Mouse (Mus musculus) ES-E14 (cell line): ENCODE results near the gene 3110021N24Rik. TPM values are rescaled to one million over a fixed set of nuclear protein-coding genes. Genes with fewer than 3 reads are reported as not detected.

Experiments used
- DNase-seq: peaks from one replicate; pipeline ENCODE4 v3.0.0-alpha.2; 2013; ENCODE audit warnings: low read depth, low spot score
- H3K27ac ChIP-seq: 2 replicates; pipeline ENCODE4 v1.5.1; 2012; ENCODE audit warnings: low read depth, mild to moderate bottlenecking, low read length, moderate library complexity, mixed read lengths; ENCODE audit not compliant: poor library complexity, insufficient read depth, severe bottlenecking
- H3K36me3 ChIP-seq: 2 replicates; pipeline ENCODE4 v1.6.1; 2012; ENCODE audit warnings: mild to moderate bottlenecking, low read length, moderate library complexity, mixed read lengths; ENCODE audit not compliant: control insufficient read depth, poor library complexity, insufficient read depth, severe bottlenecking
- H3K4me1 ChIP-seq, 2 experiments: fragments of 150-350 bp in 1 of 2; sonication (generic) in 1 of 2; 2 replicates each; pipeline ENCODE4 v1.6.1; 2012; ENCODE audit warnings: low read length in 2 of 2, mild to moderate bottlenecking in 1 of 2, mixed read lengths in 1 of 2; ENCODE audit not compliant: control insufficient read depth in 2 of 2, insufficient read depth in 2 of 2, poor library complexity in 1 of 2
- H3K4me3 ChIP-seq, 2 experiments: fragments of 150-350 bp in 1 of 2; sonication (generic) in 1 of 2; 2 replicates each; pipeline ENCODE4 v1.5.1; 2012; ENCODE audit warnings: low read length in 2 of 2, low read depth in 1 of 2, mild to moderate bottlenecking in 1 of 2, mixed read lengths in 1 of 2; ENCODE audit not compliant: insufficient read depth in 1 of 2, poor library complexity in 1 of 2, severe bottlenecking in 1 of 2
- H3K9ac ChIP-seq: 2 replicates; pipeline ENCODE4 v1.6.1; 2012; ENCODE audit warnings: low read depth, mild to moderate bottlenecking, low read length, mixed read lengths; ENCODE audit not compliant: poor library complexity, insufficient read depth, severe bottlenecking
- H3K9me3 ChIP-seq: fragments of 150-350 bp; sonication (generic); 2 replicates; pipeline ENCODE4 v1.6.1; 2012; ENCODE audit warnings: low read depth, mild to moderate bottlenecking, low read length; ENCODE audit not compliant: control insufficient read depth, insufficient read depth
- CHD2 ChIP-seq: IDR thresholded peaks from 2 replicates; pipeline ENCODE4 v1.6.1; 2014; ENCODE audit warnings: mild to moderate bottlenecking, low read depth, low read length, inconsistent platforms
- HCFC1 ChIP-seq: IDR thresholded peaks from 2 replicates; pipeline ENCODE4 v1.6.1; 2012; ENCODE audit warnings: low read length, inconsistent platforms, borderline replicate concordance; ENCODE audit not compliant: insufficient read depth
- MAFK ChIP-seq: IDR thresholded peaks from 2 replicates; pipeline ENCODE4 v1.6.1; 2014; ENCODE audit warnings: mild to moderate bottlenecking, low read depth, low read length, inconsistent platforms; ENCODE audit not compliant: insufficient read depth
- ZC3H11A ChIP-seq: IDR thresholded peaks from 2 replicates; pipeline ENCODE4 v1.6.1; 2012; ENCODE audit warnings: low read depth, mild to moderate bottlenecking, inconsistent platforms, low read length, borderline replicate concordance
- ZNF384 ChIP-seq: IDR thresholded peaks from 2 replicates; pipeline ENCODE4 v1.6.1; 2012; ENCODE audit warnings: low read depth, low read length, inconsistent platforms
- in situ Hi-C, 2 experiments: fragments of 600-800 bp; cut with MboI; formaldehyde crosslinking; loops; one replicate each; pipeline ENCODE4 v1.15.1; 2025; ENCODE audit warnings: low sequenced_read_pairs in 2 of 2, inconsistent platforms in 1 of 2; ENCODE audit not compliant: unreplicated experiment in 2 of 2
- total RNA-seq: library from RNA; depleted of rRNA; stranded (reverse); fragments of 300-350 nt; gene quantifications from 2 replicates; pipeline ENCODE4 v1.2.3, GENCODE M21; 2012

Gene 3110021N24Rik
- total RNA-seq, 1 experiment = 0.27 TPM

DNA sequence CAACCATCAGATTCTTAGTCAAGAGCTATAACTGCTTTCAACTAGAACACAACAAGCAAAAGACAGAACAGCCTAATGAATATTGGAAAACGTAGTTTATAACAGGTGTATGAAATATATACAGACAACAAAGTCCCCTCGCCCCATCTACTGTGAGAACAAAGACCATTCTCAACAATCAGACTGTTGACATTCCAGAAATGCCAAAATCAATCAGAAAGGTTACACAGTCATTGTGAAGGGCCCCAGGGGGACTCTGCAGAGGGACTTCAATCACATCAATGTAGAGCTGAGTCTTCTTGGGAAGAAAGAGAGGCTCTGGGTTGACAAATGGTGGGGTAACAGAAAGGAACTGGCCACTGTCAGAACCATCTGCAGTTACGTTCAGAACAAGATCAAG is 12.1 kb downstream of the 3110021N24Rik start:
- Histone ChIP-seq H3K27ac (no peak overlapping the region), H3K9ac (no peak overlapping the region), H3K9me3 (no peaks in the 10 kb centered on the region), H3K36me3 (no peaks in the 10 kb centered on the region), H3K4me1 (no peaks in the 10 kb centered on the region), H3K4me3 (no peak overlapping the region)
- peak; percentile 24 for DNase-seq
- TF ChIP-seq CHD2 (no peak), ZNF384 (no peak), HCFC1 (no peak), ZC3H11A (no peak)
- in situ Hi-C loops = no loop called here

DNA sequence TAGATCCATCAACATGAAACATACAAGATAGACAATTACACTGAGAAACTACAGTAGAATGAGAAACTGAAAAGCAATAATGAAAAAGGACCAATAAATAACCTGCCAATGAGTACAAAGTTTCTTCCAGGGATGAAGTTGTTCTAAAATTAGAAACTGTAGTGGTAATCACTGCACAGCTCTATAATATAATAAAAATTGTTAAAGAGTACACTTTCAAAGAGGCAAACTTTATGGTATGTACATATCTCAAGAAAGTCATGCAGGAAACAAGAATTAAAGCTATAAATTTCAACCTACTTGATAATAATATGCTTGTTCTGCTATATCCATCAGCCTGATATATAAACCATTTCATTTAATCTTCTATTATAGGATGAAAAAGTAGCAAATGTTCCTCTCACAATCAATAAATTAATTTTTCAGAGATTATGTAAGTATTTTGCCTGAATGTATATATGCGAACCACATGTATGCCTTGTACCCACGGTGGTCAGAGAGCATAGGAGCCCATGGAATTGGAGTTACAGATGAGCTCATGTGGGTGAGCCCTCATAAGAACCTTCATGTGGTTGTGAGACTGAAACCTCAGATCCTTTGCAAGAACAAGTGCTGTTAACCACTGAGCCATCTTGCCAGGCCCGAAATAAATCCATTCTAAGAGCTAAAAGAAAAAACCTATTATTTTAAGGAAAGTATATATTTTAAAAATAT is 26.9 kb downstream of the 3110021N24Rik start:
- no peak overlapping the region for H3K4me3 ChIP-seq
- in situ Hi-C loops = no loop called here
- no peak overlapping the region for H3K9ac ChIP-seq
- H3K9me3 ChIP-seq = no peaks in the 10 kb centered on the region
- no peaks in the 10 kb centered on the region for H3K4me1 ChIP-seq
- H3K27ac ChIP-seq = no peak overlapping the region
- H3K36me3 ChIP-seq = no peaks in the 10 kb centered on the region
- DNase-seq = no peak
- TF ChIP-seq ZNF384 = no peak
- no peak for TF ChIP-seq ZC3H11A
- no peak for TF ChIP-seq CHD2
- TF ChIP-seq MAFK = no peak
- no peak for TF ChIP-seq HCFC1

- Histone ChIP-seq H3K9me3 (no peaks in the 10 kb centered on the region), H3K4me1 (no peaks in the 10 kb centered on the region), H3K9ac (no peak overlapping the region), H3K4me3 (no peak overlapping the region), H3K36me3 (no peaks in the 10 kb centered on the region), H3K27ac (no peak overlapping the region)
- in situ Hi-C loops = no loop called here
- no peak for TF ChIP-seq ZC3H11A
- no peak for TF ChIP-seq ZNF384
- no peak for TF ChIP-seq CHD2
- TF ChIP-seq MAFK = no peak
- no peak for TF ChIP-seq HCFC1
- DNase-seq = no peak
Observed at GRCm38 (mm10) chr4:108759583-108759982, 40.1 kb downstream of the 3110021N24Rik start.

- TF ChIP-seq ZNF384 = no peak
- no peak for TF ChIP-seq ZC3H11A
- no peak for TF ChIP-seq MAFK
- TF ChIP-seq HCFC1 = no peak
- TF ChIP-seq CHD2 = no peak
- in situ Hi-C loops = no loop called here
- no peak overlapping the region for H3K9ac ChIP-seq
- H3K9me3 ChIP-seq = no peaks in the 10 kb centered on the region
- H3K4me3 ChIP-seq = no peak overlapping the region
- no peak overlapping the region for H3K27ac ChIP-seq
- H3K36me3 ChIP-seq = no peaks in the 10 kb centered on the region
- H3K4me1 ChIP-seq = no peaks in the 10 kb centered on the region
- no peak for DNase-seq
Observed at GRCm38 (mm10) chr4:108768527-108768926, 49.1 kb downstream of the 3110021N24Rik start.

DNA sequence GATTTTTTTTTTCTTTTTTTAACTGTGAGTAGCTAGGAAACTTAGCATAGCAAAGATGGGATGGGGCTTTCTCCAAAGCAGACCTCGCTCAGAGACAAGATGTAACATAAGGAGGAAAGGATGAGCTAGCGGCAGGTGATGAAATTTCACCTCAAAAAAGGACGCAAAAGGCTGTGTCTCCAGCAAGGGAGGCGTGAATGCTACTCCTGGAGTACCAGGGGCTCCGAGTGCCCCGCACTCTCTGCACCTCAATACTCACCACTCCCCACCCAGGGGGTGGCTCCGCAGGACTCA is 60.3 kb downstream of the 3110021N24Rik start:
- H3K9ac ChIP-seq = peak overlapping the region; percentile 94
- no peaks in the 10 kb centered on the region for H3K9me3 ChIP-seq
- peak overlapping the region; percentile 83 to 89 for H3K4me3 ChIP-seq
- no peak overlapping the region for H3K27ac ChIP-seq
- no peak for DNase-seq
- in situ Hi-C loops = no loop called here
- peaks cover 0 to 3% of the 10 kb centered on the region in 2 experiments; a peak in 1 of 4 replicates for H3K4me1 ChIP-seq
- H3K36me3 ChIP-seq = no peaks in the 10 kb centered on the region
- TF ChIP-seq HCFC1 (no peak), ZC3H11A (no peak), ZNF384 (no peak), CHD2 (no peak), MAFK (no peak)
